Mouse (Mus musculus) heart, postnatal 25 days (tissue): ENCODE measurements around the gene Zbtb41. TPM values are rescaled to one million over a fixed set of nuclear protein-coding genes. Genes with fewer than 3 reads are reported as not detected.

ENCODE experiments used
- DNase-seq: peaks from one replicate; pipeline ENCODE4 v3.0.0; 2022; ENCODE audit warnings: low spot score
- intact Hi-C: fragments of 180-260 bp; cut with DNase I; formaldehyde crosslinking; loops from one replicate; pipeline ENCODE4 v1.15.1; 2025
- total RNA-seq, 2 experiments: library from RNA; stranded (reverse); gene quantifications; 2 replicates each; pipeline ENCODE4 v1.2.3; 2021

The Zbtb41 gene
- total RNA-seq, 2 experiments from 2014 or later: 21.5 to 23.1 TPM

DNA sequence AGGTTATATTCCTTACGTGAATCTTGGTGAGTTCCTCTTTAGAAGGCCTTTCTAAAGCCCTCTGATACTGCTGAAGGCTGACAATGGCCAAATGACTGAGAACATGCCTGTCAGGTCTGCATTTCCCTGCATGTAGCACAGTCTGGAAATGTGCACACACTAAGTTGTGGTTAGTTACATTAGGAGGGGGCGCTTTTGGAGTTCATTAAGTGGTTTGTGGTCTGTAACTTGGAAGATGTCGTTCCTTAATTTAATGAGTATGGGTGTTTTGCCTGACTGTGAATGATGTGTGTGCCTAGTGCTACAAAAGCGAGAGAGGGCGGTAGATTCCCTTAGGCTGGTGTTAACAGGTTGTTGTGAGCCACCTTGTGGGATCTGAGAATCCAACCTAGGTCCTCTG lies 38.7 kb downstream of the Zbtb41 start:
- intact Hi-C loops: no loop called here
- DNase-seq: no peak

DNA sequence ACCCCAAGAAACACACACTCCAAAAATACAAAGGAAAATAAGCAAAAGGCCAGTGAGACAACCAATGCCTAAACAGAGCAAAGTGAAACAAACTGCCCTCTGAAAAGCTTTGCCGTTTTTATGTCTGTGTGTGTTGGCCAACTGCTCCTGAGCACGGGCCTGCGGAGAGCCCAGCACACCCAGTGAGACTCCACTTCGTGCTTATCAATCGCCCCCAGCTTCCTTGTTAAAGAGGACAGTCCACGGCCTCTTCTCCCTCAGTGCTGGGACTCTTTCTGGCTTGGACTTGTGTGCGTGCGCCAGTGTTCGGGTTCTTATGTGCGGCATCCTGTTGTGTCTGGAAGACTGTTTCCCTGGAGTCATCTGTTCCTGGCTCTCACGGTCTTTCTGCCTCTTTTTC lies 43.8 kb downstream of the Zbtb41 start:
- intact Hi-C loops: no loop called here
- no peak for DNase-seq

DNA sequence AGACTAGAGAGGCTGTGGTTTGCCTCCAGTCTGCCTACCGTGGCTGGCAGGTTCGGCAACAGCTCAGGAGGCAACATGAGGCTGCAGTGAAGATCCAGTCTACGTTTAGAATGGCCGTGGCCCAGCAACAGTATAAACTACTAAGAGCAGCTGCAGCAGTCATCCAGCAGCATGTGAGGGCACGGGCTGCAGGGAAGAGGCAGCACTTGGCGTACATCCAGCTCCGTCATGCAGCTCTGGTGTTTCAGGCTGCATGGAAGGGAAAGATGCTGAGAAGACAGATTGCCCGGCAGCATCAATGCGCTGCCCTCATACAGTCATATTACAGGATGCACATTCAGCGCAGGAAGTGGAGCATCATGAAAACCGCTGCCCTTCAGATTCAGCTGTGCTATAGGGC lies 56.8 kb downstream of the Zbtb41 start:
- intact Hi-C loops: no loop called here

DNA sequence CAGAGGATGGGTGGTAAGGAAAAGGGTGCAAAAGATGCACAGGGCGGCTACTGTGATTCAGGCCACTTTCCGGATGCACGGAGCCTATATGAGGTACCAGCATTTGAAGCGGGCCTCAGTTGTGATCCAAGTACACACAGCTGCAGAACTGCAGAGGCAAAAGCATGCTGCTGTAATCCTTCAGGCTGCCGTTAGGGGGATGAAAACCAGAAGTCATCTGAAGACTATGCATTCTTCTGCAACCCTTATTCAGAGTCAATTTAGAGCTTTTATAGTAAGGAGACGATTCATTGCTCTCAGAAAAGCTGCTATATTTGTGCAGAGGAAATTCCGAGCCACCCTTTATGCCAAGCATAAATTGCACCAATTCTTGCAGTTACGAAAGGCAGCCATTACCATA lies 58.2 kb downstream of the Zbtb41 start:
- intact Hi-C loops: no loop called here
- no peak for DNase-seq

More for the DNA sequence above, 56.8 kb downstream of the Zbtb41 start:
- no peak for DNase-seq

DNA sequence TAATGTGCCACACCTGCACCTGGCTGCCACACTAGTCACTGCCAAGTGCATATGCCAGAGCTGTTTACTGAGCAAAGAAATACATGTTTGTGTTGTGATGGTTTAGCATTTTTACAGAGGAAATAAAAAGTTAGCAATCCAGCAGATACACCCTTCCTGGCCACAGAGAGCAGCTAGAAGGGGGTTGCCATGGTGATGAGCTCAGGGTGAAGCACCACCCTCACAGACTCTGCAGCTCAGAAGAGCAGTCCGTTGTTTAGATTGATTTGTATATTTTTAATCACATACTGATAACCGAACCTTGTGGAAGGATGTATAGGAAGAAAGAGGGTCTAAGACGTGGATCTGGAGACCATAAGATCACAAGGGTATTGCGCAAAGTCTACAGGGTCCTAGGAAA lies 59.1 kb downstream of the Zbtb41 start:
- intact Hi-C loops: no loop called here
- no peak for DNase-seq

DNA sequence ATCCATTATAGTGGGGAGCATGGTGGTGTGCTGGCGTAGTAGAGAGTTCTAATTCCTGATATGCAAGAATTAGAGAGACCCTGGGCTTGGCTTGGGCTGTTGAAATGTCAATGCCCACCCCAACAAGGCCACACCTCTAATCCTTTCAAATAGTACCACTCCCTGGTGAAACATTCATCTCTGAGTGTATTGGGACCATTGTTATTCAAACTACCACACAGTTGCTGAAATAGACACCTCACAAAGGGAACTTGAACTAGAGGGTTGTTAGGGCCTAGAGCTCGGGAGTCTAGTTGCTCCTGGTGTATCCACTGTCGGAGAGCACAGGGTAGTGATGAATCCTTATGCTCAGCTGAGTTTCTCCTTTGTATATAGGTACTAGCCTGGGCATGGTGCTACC lies 72.5 kb downstream of the Zbtb41 start:
- DNase-seq: no peak
- intact Hi-C loops: no loop called here

DNA sequence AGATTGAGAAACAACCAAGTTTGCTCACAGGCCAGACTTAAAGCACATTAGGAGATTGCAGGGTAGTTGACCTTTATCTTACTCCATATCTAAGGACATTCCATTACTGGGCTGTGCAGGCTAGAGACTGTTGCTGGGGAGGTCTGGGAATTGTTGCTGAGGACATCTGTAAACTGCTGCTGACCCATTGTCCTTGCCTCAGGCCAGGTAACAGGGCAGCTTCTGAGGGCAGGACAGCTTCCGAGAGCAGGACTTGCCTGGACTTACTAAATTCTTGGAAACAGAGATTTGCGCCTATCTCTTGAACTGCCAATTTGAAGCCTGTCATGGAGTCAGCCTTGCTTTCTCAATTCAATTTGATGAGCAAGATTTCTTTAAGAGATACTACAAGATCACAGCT lies 73.3 kb downstream of the Zbtb41 start:
- DNase-seq: no peak

DNA sequence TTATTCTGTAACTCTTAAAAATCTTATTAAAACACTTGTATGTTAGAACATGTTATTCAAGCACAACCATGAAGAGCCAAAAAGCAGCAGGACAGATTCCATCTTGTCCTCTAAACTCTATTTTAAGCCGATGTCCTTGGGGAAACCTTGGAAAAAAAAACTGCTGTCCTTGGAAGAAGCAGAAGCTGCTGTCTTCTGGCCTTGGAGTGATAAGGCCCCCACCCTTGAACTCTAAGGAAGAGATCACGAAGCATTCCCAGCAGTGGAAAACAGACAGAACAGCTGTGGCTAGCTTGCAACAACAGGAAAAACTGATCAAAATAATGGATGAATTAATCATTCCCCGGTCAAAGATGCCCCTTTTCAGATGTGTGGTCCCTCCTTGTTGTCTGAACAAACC lies 74.1 kb downstream of the Zbtb41 start:
- intact Hi-C loops: no loop called here
- DNase-seq: no peak

More for the DNA sequence above, 73.3 kb downstream of the Zbtb41 start:
- intact Hi-C loops: no loop called here

DNA sequence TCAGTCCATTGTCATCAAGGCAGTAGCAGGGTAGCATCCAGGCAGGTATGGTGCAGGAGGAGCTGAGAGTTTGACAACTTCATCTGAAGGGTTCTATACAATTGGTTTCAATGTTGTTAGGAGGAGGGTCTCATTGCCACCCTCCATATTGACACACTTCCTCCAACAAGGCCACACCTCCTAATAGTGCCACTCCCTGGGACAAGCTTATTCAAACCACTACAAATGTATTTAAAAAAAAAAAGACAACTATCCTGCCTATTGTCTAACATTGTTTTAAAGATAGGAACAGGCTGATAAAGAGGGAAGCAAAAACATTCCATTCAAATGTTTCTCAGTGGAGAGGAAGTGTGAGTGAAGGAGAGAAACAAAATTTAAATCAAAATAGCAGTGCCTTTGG lies 77.7 kb downstream of the Zbtb41 start:
- intact Hi-C loops: no loop called here
- DNase-seq: no peak

DNA sequence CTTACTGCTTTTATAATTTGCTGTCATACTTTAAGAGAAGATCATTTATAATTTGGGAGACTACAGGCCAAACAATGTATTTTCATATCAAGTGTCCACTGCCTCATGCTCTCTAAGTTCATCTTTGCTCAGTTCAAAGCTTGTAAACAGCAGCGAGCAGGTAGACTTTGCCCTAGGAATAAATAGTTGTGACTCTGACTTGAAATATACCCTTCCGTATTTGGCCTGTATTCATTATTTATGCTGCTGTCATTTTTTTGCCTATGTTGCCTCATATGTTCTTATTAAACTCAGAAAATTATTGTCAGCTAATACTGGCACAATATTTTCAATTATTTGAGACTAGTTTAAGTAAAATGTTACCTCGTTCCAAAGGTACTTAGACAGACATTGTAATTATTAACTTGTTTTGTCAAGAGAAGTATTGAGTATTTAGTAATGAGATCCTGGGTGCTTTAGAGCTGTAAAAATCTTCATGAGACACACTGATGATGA lies 79.2 kb downstream of the Zbtb41 start, which contains the start of gene F13b:
F13b (plus strand) TSS at position 445 of the 495 bp plus-strand sequence.
- intact Hi-C loops: no loop called here
- DNase-seq: no peak

Other genes starting within 250 kb of the Zbtb41 start
- gene Crb1, start 45.2 kb upstream of the Zbtb41 start, total RNA-seq: under 1 TPM; 0.25 to 0.52 TPM
- 1 to 10 TPM in 1 of 2 experiments, under 1 TPM in 1; 0.98 to 1.0 TPM for gene Aspm, start 32.5 kb downstream of the Zbtb41 start, total RNA-seq
- not detected for gene F13b, start 79.4 kb downstream of the Zbtb41 start, total RNA-seq
- gene Cfhr1, start 138.0 kb downstream of the Zbtb41 start, total RNA-seq: not detected